Mouse (Mus musculus) stomach, embryonic 16.5 days (tissue): ENCODE results near the gene Cfl1. TPM values are rescaled to one million over a fixed set of nuclear protein-coding genes. Genes with fewer than 3 reads are reported as not detected.
A peak's percentile ranks its signal among the peaks of the same experiment; 100 is the strongest.

Experiments used
- ATAC-seq: fragments of 200-750 bp; cut with Nextera tagmentation; 2 replicates; pipeline ENCODE4 v1.8.0; 2017; ENCODE audit warnings: moderate number of reproducible peaks, moderate TSS enrichment; ENCODE audit not compliant: insufficient read depth, low FRiP score
- H3K27ac ChIP-seq: fragments of 300-500 bp; sonication (generic); 2 replicates; pipeline ENCODE4 v1.5.1; 2014; ENCODE audit warnings: low read length
- H3K27me3 ChIP-seq: fragments of 300-500 bp; sonication (generic); 2 replicates; pipeline ENCODE4 v1.6.1; 2014; ENCODE audit warnings: low read length, control low read depth, mixed read lengths; ENCODE audit not compliant: control insufficient read depth, insufficient read depth
- H3K36me3 ChIP-seq: fragments of 300-500 bp; sonication (generic); 2 replicates; pipeline ENCODE4 v1.6.1; 2014; ENCODE audit warnings: low read length; ENCODE audit not compliant: control insufficient read depth, insufficient read depth
- H3K4me1 ChIP-seq: fragments of 300-500 bp; sonication (generic); 2 replicates; pipeline ENCODE4 v1.6.1; 2014; ENCODE audit warnings: low read length, control low read depth, mixed read lengths; ENCODE audit not compliant: control insufficient read depth, insufficient read depth
- H3K4me2 ChIP-seq: fragments of 300-500 bp; sonication (generic); 2 replicates; pipeline ENCODE4 v1.6.1; 2014; ENCODE audit warnings: low read depth, low read length, mixed read lengths
- H3K4me3 ChIP-seq: fragments of 300-500 bp; sonication (generic); replicated peaks from 2 replicates; pipeline ENCODE4 v1.5.1; 2014; ENCODE audit warnings: mild to moderate bottlenecking, low read length
- H3K9ac ChIP-seq: fragments of 300-500 bp; sonication (generic); 2 replicates; pipeline ENCODE4 v1.6.1; 2014; ENCODE audit warnings: low read length
- H3K9me3 ChIP-seq: fragments of 300-500 bp; sonication (generic); replicated peaks from 2 replicates; pipeline ENCODE4 v1.6.1; 2016; ENCODE audit warnings: low read length, control low read depth; ENCODE audit not compliant: control insufficient read depth
- WGBS: fragments of 180-500 bp; shearing (Covaris S2); extraction: QIAGEN DNeasy Blood & Tissue Kit; methylation state at CpG from one replicate; pipeline ENCODE4 v1.1.7; 2014; 5-methylcytosine and 5-hydroxymethylcytosine counted together
- polyA plus RNA-seq: library from polyadenylated mRNA; unstranded; fragments of >200 nt; fragmentation: Nextera tagmentation; extraction: Ambion mirVana; gene quantifications from 2 replicates; pipeline ENCODE4 v1.2.1, GENCODE M21; 2015

Gene Cfl1
- polyA plus RNA-seq, 1 experiment from 2014 or later, result 2,288 TPM

DNA sequence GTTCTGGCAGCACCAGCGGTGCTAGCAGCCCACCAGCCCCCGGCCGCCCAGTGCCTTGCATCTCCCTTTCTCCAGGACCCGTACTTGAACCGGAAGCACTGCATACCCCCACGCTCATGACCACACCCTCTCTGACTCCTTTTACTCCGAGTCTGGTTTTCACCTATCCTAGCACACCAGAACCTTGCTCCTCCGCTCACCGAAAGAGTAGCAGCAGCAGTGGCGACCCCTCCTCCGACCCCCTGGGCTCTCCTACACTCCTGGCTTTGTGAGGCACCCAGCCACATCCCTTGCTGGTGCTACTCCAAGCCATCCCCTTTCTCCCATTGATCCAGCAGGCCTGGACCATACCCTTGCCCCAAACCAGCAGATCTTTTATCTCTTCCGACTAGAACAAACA lies 35.2 kb upstream of the Cfl1 start:
- whole genome bisulfite sequencing, result 75% methylated on average over 12 of the region's 12 CpGs
- peak overlapping the region; percentile 88; the same call in 1 of the 2 replicates for H3K9ac ChIP-seq
- peak overlapping the region; percentile 83 for H3K4me2 ChIP-seq
- no peaks in the 10 kb centered on the region for H3K36me3 ChIP-seq
- H3K4me3 ChIP-seq, result peak overlapping the region; percentile 75
- H3K27ac ChIP-seq, result no peak overlapping the region
- no peaks in the 10 kb centered on the region for H3K9me3 ChIP-seq
- H3K4me1 ChIP-seq, result peaks cover 29% of the 10 kb centered on the region
- ATAC-seq, result no peak
- H3K27me3 ChIP-seq, result peaks cover 2% of the 10 kb centered on the region

DNA sequence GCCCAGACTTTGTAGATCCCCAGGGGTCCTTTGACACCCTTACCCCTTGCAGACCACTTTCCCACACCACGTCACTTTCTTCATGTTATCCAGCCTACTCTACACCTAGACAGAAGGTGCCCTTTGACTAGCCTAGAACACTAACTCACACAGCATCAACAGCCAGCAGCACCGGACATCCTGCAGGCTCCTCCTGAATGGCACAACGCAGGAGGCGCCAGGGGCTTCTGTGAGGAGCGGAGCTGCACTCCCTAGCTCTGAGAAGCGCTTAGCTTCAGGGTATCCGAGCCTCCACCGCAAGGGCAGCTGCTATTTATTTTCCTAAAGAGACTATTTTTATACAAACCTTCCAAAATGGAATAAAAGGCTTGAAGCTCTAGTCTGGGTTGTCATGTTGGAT lies 34.7 kb upstream of the Cfl1 start:
- no peaks in the 10 kb centered on the region for H3K27me3 ChIP-seq
- H3K4me2 ChIP-seq, result peak overlapping the region; percentile 83
- H3K27ac ChIP-seq, result no peak overlapping the region
- no peaks in the 10 kb centered on the region for H3K36me3 ChIP-seq
- no peak for ATAC-seq
- 55% methylated on average over 8 of the region's 8 CpGs for WGBS
- H3K9me3 ChIP-seq, result no peaks in the 10 kb centered on the region
- H3K4me3 ChIP-seq, result peak overlapping the region; percentile 75
- peaks cover 30% of the 10 kb centered on the region for H3K4me1 ChIP-seq
- H3K9ac ChIP-seq, result peak overlapping the region; percentile 88

DNA sequence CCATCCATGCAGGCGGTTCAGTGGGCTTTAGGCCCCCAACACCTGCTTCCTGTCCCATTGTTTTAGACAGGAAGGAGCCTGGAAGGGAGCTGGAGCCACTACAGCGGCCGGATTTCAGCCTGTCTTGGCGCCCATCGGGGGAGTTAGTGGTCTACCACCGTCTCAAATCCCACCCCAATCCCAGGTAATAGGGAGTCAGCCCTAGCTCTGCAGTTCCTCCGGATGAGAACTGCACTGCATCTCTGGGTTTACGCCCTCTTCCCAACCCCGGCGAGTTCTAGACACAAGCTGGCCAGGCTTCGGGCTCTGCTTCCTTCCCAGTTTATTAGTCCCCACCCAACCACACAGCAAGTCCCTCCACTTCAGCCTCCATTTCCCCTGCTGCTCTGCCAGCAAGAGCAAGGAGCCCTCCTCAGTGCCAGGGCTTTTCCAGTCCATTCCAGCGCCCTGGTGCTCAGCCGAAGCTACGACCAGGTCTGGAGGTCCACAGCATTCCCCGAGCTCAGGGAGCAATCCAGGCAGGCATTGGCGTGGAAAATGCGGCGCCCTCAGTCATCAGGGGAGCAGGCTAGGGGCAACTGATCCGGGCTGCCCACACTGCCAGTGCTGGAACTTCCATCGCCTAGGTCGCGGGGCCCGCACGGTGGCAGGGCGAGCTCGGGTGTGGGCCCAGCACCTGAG lies 33.9 kb upstream of the Cfl1 start:
- Histone ChIP-seq H3K9ac (peak overlapping the region; percentile 88), H3K4me2 (peak overlapping the region; percentile 83), H3K4me3 (peak overlapping the region; percentile 75), H3K27me3 (no peaks in the 10 kb centered on the region), H3K27ac (peak overlapping the region; percentile 91), H3K9me3 (no peaks in the 10 kb centered on the region), H3K36me3 (no peaks in the 10 kb centered on the region), H3K4me1 (peaks cover 35% of the 10 kb centered on the region)
- no peak for ATAC-seq
- 3% methylated on average over 26 of the region's 26 CpGs for whole genome bisulfite sequencing

DNA sequence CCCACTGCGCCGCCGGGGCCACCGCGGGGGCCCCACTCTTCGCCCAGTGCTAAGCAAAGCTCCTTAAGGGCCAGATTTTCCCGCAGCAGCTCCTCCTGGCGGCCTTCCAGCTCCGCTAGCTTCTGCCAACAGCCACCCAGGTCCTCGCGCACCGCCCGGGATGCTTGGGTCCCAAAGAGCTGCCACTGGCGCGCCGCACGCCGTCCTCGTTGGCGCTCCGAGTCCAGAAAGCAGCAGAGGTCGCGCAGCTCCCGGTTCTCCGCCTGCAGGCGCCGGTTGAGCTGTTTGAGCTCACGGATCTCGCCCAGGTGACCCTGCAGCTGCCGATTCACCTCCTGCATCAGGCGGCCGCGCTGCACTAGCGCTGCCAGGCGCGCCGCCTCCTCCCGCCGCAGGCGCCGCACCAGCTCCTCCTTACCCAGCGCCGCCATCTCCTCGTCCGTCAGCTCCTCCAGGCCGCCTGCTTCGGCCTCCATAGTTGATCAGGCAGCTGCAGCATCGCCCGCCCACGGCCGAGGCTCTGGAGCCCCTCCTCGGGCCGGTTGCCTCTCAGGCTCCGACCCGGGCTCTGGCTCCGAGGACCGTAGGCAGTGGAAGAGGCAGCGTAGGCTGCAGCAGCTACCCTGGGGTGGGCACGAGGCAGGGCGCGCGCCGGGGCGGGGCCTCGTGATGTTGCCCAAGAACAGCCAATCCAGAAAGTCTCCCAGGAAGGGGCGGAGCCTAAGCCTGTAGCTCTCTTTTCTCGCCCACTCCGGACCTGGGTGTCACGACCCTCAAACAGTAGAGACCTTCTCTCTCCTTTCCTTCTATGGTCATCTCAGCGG lies 33.1 kb upstream of the Cfl1 start:
- H3K4me1 ChIP-seq, result peaks cover 37% of the 10 kb centered on the region
- peaks cover 5% of the 10 kb centered on the region; the same call in 1 of the 2 replicates for H3K36me3 ChIP-seq
- H3K27ac ChIP-seq, result peak overlapping the region; percentile 91
- peak overlapping the region; percentile 88 for H3K9ac ChIP-seq
- no peaks in the 10 kb centered on the region for H3K27me3 ChIP-seq
- peak overlapping the region; percentile 75 for H3K4me3 ChIP-seq
- no peaks in the 10 kb centered on the region for H3K9me3 ChIP-seq
- peak; percentile 92 for ATAC-seq
- H3K4me2 ChIP-seq, result peak overlapping the region; percentile 83
- under 1% methylated on average over 70 of the region's 70 CpGs for WGBS

DNA sequence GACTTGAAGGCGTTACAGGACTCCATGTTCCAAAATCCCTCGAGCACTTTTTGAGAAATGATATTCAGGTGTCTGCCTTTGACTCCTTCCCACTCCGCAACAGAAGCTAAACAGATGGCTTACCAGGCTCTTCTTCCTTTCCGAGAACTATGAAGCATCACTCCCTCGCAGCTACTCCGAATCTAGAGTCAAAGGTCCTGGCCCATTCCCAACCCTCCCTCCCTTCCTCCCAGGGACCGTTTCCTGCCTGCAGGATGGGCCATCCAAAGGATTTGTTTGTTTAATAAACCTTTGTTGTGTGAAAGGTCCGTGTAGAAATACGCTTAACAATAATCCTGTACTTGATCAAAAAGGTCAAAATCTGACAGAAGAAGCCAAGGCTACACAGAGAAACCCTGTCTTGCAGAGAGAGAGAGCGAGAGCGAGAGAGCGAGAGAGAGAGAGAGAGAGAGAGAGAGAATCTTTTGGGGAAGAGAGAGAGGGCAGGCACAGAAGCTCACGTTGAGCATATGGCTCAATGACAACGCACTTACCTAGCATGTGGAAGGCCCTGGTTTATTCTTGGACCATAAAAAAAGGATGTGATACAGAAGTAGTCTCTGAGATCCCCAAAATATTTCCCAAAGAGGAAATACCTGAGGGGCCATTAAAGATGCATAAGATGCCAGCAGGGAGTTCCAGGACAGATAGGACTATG lies 32.4 kb upstream of the Cfl1 start, which contains the start of gene Ccdc85b:
TSS of gene Ccdc85b (minus strand) at position 149 of the 697 bp plus-strand sequence.
- 11% methylated on average over 14 of the region's 14 CpGs for WGBS
- Histone ChIP-seq H3K27ac (peak within 1 kb of the TSS; percentile 91), H3K9me3 (no peaks in the 10 kb centered on the region), H3K4me1 (peaks cover 37% of the 10 kb centered on the region), H3K9ac (peak within 1 kb of the TSS; percentile 88), H3K4me3 (peak within 1 kb of the TSS; percentile 75), H3K36me3 (peaks cover 7% of the 10 kb centered on the region), H3K27me3 (no peaks in the 10 kb centered on the region), H3K4me2 (peak within 1 kb of the TSS; percentile 83)
- no peak for ATAC-seq

DNA sequence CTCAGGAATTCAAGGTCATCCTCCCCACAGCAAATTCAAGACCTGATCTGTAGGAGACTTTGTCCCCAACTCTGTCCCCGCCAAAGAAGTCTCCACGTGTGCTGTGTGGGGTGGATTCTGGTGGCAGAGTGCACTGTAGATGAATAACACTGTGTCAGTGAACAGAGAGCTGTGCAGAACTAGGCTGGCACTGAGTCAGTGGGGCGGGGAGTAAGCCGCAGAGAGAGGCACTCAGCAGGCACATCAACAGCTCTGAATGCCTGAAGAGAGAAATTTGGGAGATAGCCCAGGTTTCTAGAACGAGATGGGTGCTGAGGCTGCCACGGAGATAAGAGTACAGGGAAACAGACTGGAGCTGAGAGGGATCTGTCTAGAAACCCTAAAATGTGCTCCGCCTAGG lies 31.2 kb upstream of the Cfl1 start:
- Histone ChIP-seq H3K9me3 (no peaks in the 10 kb centered on the region), H3K4me2 (no peak overlapping the region), H3K4me3 (no peak overlapping the region), H3K27me3 (no peaks in the 10 kb centered on the region), H3K27ac (no peak overlapping the region), H3K4me1 (peaks cover 40% of the 10 kb centered on the region), H3K36me3 (peaks cover 18% of the 10 kb centered on the region), H3K9ac (no peak overlapping the region)
- 74% methylated on average over 7 of the region's 7 CpGs for WGBS
- no peak for ATAC-seq

DNA sequence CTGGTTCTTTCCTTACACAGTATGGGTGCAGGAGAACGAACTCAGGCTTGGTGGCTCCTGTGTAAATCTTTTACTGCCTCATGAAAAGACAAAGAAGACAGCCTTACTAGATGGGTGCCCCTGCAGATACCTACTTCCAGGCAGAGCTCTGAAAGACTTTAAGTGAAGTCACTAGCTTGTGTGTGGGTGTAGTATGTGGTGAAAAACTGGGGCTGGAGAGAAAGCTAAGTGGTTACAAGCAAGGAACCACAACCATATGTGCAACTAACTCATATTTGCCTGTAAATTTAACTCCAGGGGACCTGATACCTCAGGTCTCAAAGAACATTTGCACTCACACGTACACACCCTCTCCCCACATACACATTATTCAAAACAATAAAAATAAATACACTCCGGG lies 30.4 kb upstream of the Cfl1 start:
- Histone ChIP-seq H3K9me3 (no peaks in the 10 kb centered on the region), H3K4me2 (peak overlapping the region; percentile 90), H3K4me3 (peak overlapping the region; percentile 76), H3K27me3 (no peaks in the 10 kb centered on the region), H3K36me3 (peaks cover 20% of the 10 kb centered on the region), H3K27ac (no peak overlapping the region), H3K9ac (peak overlapping the region; percentile 82), H3K4me1 (peaks cover 41% of the 10 kb centered on the region)
- no peak for ATAC-seq
- 28% methylated on average over 3 of the region's 3 CpGs for WGBS

DNA sequence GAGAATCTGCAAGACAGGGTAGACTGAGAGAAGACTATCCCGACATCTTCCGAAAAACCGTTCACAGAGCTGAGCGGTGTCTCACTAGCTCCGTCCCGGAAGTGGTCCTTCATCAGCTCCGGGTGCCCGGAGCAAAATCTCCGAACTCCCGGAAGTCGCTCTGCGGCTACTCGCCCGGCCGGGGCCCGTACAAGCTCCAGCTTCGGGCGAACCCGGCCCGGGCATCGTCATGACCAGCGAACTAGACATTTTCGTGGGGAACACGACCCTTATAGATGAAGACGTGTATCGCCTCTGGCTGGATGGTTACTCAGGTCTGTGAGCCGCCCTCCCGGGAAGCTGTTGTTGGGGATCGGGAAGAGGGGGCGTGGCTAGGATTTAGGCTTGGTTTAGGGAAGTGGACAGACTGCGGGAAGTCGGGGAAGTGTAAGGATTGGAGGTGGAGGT lies 29.8 kb upstream of the Cfl1 start, which contains the start of gene Fibp:
TSS of gene Fibp (plus strand) at position 151 of the 447 bp plus-strand sequence.
- Histone ChIP-seq H3K4me1 (peaks cover 35% of the 10 kb centered on the region), H3K4me3 (peak within 1 kb of the TSS; percentile 76), H3K9ac (peak within 1 kb of the TSS; percentile 82), H3K27ac (0 out of 2 replicates have a peak within 1 kb of the TSS, but pooled peaks have one; percentile 65), H3K36me3 (peaks cover 25% of the 10 kb centered on the region), H3K27me3 (no peaks in the 10 kb centered on the region), H3K4me2 (peak within 1 kb of the TSS; percentile 90), H3K9me3 (no peaks in the 10 kb centered on the region)
- peak; percentile 59 for ATAC-seq
- under 1% methylated on average over 32 of the region's 32 CpGs for WGBS
